Mouse (Mus musculus): Measurements from ENCODE around the gene Ppp1r27.
"Not testable (repeated sequence)": the region's sequence is repeated elsewhere in the genome, so short reads cannot be mapped to it uniquely, and the experiment has no call there.

Gene Ppp1r27

GRCm38 (mm10) chr11:120514262-120514661, 36.7 kb downstream of the Ppp1r27 start:
- not testable (repeated sequence) for DNase-seq (ENCODE audit: low spot score)

DNA sequence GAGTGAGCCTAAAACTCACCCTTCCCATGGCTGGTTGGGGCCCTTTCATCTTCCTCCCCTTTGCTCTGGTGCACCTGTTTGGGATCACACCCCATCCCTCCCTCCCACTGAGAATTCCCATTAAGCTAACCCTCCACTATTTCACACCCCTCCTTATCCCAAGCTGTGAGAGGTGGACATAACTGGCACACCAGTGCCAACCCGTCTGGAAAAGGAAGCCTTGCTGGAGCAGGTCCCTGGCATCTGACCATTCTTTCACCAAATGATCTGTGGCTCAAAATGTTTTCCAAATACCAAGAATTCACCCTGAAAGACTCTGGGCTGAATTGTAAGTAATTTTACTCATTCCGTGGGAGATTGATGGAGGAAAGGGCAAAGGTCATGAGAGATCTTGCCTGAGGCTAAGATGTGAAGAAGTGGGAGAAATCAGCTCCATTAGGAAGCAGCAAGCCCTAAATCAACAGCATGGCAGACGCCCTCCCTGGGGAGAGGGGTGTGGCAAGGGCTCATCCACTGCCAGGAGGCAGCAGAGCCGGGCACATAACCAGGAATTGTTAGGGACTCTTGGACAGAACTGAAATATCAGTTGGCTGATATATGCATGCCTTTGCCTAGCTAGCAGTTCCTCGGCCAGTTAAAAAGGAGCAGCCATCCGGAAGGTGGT, 38.0 kb downstream of the Ppp1r27 start:
- DNase-seq (ENCODE audit: low spot score), result no peak

DNA sequence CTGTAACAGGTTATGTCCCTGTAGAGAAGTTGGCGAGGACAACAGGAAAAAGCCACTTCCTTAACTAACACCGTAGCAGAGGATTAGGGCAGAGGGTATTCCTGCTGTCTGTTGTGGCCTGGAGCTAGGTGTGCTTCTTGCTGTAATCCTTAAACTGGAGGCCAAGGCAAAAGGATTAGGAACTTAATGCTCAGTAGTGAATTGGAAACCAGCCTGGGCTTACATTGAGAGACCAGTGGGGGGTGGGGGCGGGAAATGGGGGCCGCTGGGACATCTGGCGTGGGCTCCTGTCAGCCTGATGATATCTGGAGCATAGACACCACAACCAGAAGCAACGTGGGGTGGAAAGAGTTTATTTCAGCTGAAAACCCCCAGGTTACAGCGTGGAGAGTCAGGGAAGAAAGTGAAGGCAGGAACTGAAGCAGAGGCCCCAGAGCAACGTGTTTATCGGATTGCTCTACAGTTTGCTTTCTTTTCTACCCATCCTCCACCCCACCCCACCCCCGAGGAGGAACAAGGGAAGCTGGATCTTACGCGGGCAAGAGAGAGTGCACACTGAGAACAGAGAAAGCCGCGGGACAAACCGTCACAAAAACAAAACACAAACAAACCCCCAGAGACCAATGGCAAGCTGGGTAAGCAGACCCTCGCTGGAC, 40.4 kb downstream of the Ppp1r27 start:
- peak; percentile 61 for DNase-seq (ENCODE audit: low spot score)

DNA sequence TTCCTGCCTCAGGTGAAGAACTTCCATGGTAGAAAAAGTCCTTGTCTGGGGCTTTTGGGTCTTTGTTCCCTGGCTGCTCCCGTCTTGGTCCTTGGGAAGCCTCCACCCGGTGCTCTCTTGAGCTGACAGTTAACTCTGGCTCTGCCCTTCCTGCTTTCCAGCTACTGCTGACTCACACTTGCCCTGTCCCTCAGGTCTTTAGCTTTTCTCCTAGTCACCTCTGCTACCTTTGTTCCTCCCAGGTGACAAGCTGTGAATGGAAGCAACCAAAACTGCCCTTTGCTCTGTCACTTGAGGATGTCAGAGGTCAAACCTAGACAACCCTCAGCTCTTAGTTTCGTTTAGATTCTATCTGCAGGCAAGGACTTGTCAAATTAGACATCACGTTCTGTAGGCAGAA, 41.0 kb downstream of the Ppp1r27 start:
- peak; percentile 82 for DNase-seq (ENCODE audit: low spot score)

- DNase-seq (ENCODE audit: low spot score), result no peak
Measured at GRCm38 (mm10) chr11:120508290-120508870, 42.6 kb downstream of the Ppp1r27 start.

DNA sequence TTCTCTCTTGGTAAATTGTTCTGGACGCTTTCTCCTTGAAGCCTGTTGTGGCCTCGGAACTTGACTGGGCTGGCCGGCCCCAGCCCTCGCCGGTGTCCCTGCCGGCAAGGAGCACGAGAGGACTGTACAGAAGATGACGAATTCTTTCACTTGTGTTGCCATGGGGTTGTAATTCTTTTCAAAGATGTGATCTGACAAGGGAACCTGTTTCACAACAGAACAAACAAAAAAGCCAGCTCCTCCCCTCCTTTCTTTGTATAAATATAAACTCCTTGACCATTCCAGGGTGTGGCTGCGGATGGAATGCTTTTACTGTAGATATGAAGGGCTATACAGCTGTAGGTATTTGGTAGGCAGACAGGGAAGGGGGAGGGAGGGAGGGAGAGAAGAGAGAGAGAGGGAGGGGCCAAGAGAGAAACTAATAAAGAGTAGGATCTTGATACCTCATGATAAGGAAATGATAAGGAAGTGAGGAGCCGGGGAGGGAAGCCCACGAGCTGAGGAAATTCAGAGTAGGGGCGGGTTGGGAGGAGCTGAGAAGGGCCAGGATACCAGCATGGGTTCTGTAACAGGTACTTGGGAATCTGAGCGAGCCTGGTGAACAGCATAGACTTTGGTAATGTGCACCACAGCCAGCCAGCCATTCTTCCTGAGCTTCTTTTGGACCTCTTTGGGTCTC, 43.2 kb downstream of the Ppp1r27 start:
- peak; percentile 69 for DNase-seq (ENCODE audit: low spot score)

- no peak for DNase-seq (ENCODE audit: low spot score)
Measured at GRCm38 (mm10) chr11:120506899-120507298, 44.0 kb downstream of the Ppp1r27 start.

- no peak for DNase-seq (ENCODE audit: low spot score)
Measured at GRCm38 (mm10) chr11:120505661-120506060, 45.3 kb downstream of the Ppp1r27 start.

DNA sequence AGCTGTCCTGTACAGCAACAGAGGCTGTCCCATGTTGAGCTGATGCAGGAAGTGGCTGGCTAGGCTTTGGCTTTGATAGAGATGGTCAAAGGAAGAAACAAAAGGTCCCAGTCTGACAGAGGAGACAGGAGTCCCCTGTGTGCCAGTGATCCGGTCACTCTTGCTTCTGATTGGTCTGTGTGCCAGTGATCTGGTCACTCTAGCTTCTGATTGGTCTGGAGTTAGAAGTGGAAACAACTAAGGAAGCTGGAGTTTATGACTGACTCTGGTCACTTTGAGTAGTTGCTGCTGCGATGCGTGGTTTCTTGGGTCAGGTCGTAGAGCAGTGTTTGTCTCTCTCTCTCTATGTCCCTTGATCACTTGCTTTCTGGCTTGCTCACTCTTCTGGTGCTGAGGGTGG, 49.2 kb downstream of the Ppp1r27 start:
- DNase-seq (ENCODE audit: low spot score), result no peak

DNA sequence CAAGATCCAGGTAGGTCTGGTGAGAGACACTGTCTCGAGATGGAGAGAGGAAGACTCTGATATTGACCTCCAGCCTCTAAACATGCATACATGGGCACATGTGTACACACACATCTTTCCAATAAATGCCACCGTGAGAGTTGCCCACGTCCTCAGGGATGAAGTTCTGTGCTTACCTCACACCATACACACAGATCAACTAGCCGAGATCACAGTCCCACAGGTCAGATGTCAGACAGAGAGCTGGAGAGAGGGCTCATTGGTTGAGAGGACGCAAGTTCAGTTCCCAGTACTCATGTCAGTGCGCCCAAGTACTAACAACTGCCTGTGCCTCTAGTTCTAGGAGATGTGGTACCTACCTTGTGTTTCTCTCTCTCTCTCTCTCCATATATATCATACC, 49.9 kb downstream of the Ppp1r27 start:
- no peak for DNase-seq (ENCODE audit: low spot score)

DNA sequence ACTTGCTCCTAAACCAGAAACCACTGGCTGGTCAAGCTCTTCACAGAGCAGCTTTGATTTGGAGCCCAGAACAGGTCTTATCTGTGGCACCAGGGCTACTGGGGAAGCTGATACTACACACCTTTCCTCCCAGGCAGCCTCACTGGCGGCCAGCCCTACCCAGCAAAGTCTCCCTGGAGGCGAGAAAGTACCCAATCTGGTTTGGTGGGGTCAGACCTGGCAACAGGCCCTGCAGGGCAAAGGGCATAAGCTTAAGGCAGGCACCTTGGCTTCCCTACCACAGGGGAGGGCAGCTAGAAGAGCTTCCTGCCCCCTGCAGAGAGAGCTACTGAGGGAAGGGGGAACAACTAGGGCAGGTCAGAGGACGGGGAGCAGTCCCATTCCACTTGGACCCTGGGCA, 50.6 kb downstream of the Ppp1r27 start:
- DNase-seq (ENCODE audit: low spot score), result no peak
